Mouse (Mus musculus): Measurements from ENCODE around the gene Hcn4.

The Hcn4 gene

GRCm38 (mm10) chr9:58849576-58850315, 26.5 kb downstream of the Hcn4 start:
- in situ Hi-C loops (cut with MseI, MboI): no loop called here

GRCm38 (mm10) chr9:58854931-58855330, 31.7 kb downstream of the Hcn4 start:
- in situ Hi-C loops (cut with MseI, MboI): no loop called here

- in situ Hi-C loops (cut with MseI, MboI): no loop called here
Observed at GRCm38 (mm10) chr9:58859080-58859635, 35.9 kb downstream of the Hcn4 start.

GRCm38 (mm10) chr9:58863826-58864225, 40.6 kb downstream of the Hcn4 start:
- in situ Hi-C loops (cut with MseI, MboI): no loop called here

GRCm38 (mm10) chr9:58871141-58871540, 47.9 kb downstream of the Hcn4 start:
- in situ Hi-C loops (cut with MseI, MboI): no loop called here

- in situ Hi-C loops (cut with MseI, MboI): no loop called here
Observed at GRCm38 (mm10) chr9:58873541-58874324, 50.5 kb downstream of the Hcn4 start.

- in situ Hi-C loops (cut with MseI, MboI): no loop called here
Observed at GRCm38 (mm10) chr9:58874354-58874753, 51.1 kb downstream of the Hcn4 start.

- in situ Hi-C loops (cut with MseI, MboI): no loop called here
Observed at GRCm38 (mm10) chr9:58875439-58875838, 52.2 kb downstream of the Hcn4 start.

- in situ Hi-C loops (cut with MseI, MboI): no loop called here
Observed at GRCm38 (mm10) chr9:58876946-58877625, 53.9 kb downstream of the Hcn4 start.

GRCm38 (mm10) chr9:58879836-58880235, 56.6 kb downstream of the Hcn4 start:
- in situ Hi-C loops (cut with MseI, MboI): no loop called here

- in situ Hi-C loops (cut with MseI, MboI): no loop called here
Observed at GRCm38 (mm10) chr9:58882686-58883085, 59.5 kb downstream of the Hcn4 start.

GRCm38 (mm10) chr9:58889782-58890448, 66.7 kb downstream of the Hcn4 start:
- in situ Hi-C loops (cut with MseI, MboI): no loop called here

GRCm38 (mm10) chr9:58890893-58891292, 67.7 kb downstream of the Hcn4 start:
- in situ Hi-C loops (cut with MseI, MboI): no loop called here

GRCm38 (mm10) chr9:58891840-58892640, 68.8 kb downstream of the Hcn4 start:
- in situ Hi-C loops (cut with MseI, MboI): no loop called here

- in situ Hi-C loops (cut with MseI, MboI): no loop called here
Observed at GRCm38 (mm10) chr9:58899602-58900001, 76.4 kb downstream of the Hcn4 start.

GRCm38 (mm10) chr9:58902869-58903585, 79.8 kb downstream of the Hcn4 start:
- in situ Hi-C loops (cut with MseI, MboI): no loop called here

Data from mouse trophoblast stem cell (cell line).